Mouse (Mus musculus) megakaryocyte, embryonic 14.5 days (primary cell): Measurements from ENCODE around the gene Fh1.

Experiments
- FLI1 ChIP-seq: IDR thresholded peaks from 2 replicates; pipeline ENCODE4 v1.6.1; 2012; ENCODE audit warnings: low read length, inconsistent platforms, mixed read lengths
- GATA1 ChIP-seq: IDR thresholded peaks from 3 replicates; pipeline ENCODE4 v1.6.1; 2012; ENCODE audit warnings: mixed read lengths, low read length, inconsistent platforms, borderline replicate concordance

- TF ChIP-seq GATA1 (no peak), FLI1 (no peak)
Observed at GRCm38 (mm10) chr1:175630345-175630744, 4.9 kb upstream of the Fh1 start.
